Mouse (Mus musculus): Measurements from ENCODE around the gene Samd14.

- no peak for TF ChIP-seq CTCF (IDR thresholded peaks at IDR 0.05)
- TF ChIP-seq EP300 (IDR thresholded peaks at IDR 0.05): no peak
Measured at GRCm38 (mm10) chr11:95002705-95003104, 7.0 kb upstream of the Samd14 start.

All from lung, postnatal 0 days (tissue).